Mouse (Mus musculus) stomach, embryonic 14.5 days (tissue): ENCODE results near the gene Olfr845. TPM values are rescaled to one million over a fixed set of nuclear protein-coding genes. Genes with fewer than 3 reads are reported as not detected.

Source experiments
- ATAC-seq: fragments of 200-750 bp; cut with Nextera tagmentation; 2 replicates; pipeline ENCODE4 v1.8.0; 2017; ENCODE audit warnings: low read depth, moderate TSS enrichment; ENCODE audit not compliant: insufficient number of reproducible peaks, insufficient read depth, low FRiP score
- H3K27ac ChIP-seq: fragments of 300-500 bp; sonication (generic); 2 replicates; pipeline ENCODE4 v1.5.1; 2014; ENCODE audit warnings: mild to moderate bottlenecking, low read length, moderate library complexity, mixed read lengths
- H3K27me3 ChIP-seq: fragments of 300-500 bp; sonication (generic); 2 replicates; pipeline ENCODE4 v1.6.1; 2014; ENCODE audit warnings: low read length, control low read depth, mixed read lengths; ENCODE audit not compliant: control insufficient read depth, insufficient read depth
- H3K36me3 ChIP-seq: fragments of 300-500 bp; sonication (generic); 2 replicates; pipeline ENCODE4 v1.6.1; 2014; ENCODE audit warnings: mild to moderate bottlenecking, control low read depth, low read length, moderate library complexity, mixed read lengths; ENCODE audit not compliant: control insufficient read depth, insufficient read depth
- H3K4me1 ChIP-seq: fragments of 300-500 bp; sonication (generic); 2 replicates; pipeline ENCODE4 v1.6.1; 2014; ENCODE audit warnings: low read length, control low read depth, mixed read lengths; ENCODE audit not compliant: control insufficient read depth, insufficient read depth
- H3K4me2 ChIP-seq: fragments of 300-500 bp; sonication (generic); replicated peaks from 2 replicates; pipeline ENCODE4 v1.6.1; 2014; ENCODE audit warnings: low read depth, low read length, control low read depth
- H3K4me3 ChIP-seq: fragments of 300-500 bp; sonication (generic); 2 replicates; pipeline ENCODE4 v1.5.1; 2014; ENCODE audit warnings: low read depth, low read length, control low read depth
- H3K9ac ChIP-seq: fragments of 300-500 bp; sonication (generic); replicated peaks from 2 replicates; pipeline ENCODE4 v1.6.1; 2014; ENCODE audit warnings: low read depth, mild to moderate bottlenecking, control low read depth, low read length, moderate library complexity, mixed read lengths
- H3K9me3 ChIP-seq: fragments of 300-500 bp; sonication (generic); 2 replicates; pipeline ENCODE4 v1.6.1; 2016; ENCODE audit warnings: low read depth, low read length, control low read depth; ENCODE audit not compliant: control insufficient read depth
- WGBS: fragments of 180-500 bp; shearing (Covaris S2); extraction: QIAGEN DNeasy Blood & Tissue Kit; methylation state at CpG from one replicate; pipeline ENCODE4 v1.1.7; 2014; 5-methylcytosine and 5-hydroxymethylcytosine counted together
- polyA plus RNA-seq: library from polyadenylated mRNA; unstranded; fragments of >200 nt; fragmentation: Nextera tagmentation; extraction: Ambion mirVana; gene quantifications from 2 replicates; pipeline ENCODE4 v1.2.1, GENCODE M21; 2014

Olfr845 gene
- not detected in 2 replicates for polyA plus RNA-seq

- Histone ChIP-seq H3K27me3 (no peaks in the 10 kb centered on the region), H3K4me3 (no peak within 1 kb of the TSS)
- ATAC-seq: no peak
Observed at GRCm38 (mm10) chr9:19336157-19336556, at the start of gene Olfr845. TSS of gene Olfr845 (plus strand) at chr9:19336457.

GRCm38 (mm10) chr9:19316047-19316446, 20.2 kb upstream of the Olfr845 start, which contains the start of gene Olfr844:
TSS of gene Olfr844 (plus strand) at chr9:19316347.
- Histone ChIP-seq H3K4me1 (no peaks in the 10 kb centered on the region), H3K27ac (no peak within 1 kb of the TSS), H3K27me3 (no peaks in the 10 kb centered on the region), H3K9ac (no peak within 1 kb of the TSS), H3K4me2 (no peak within 1 kb of the TSS), H3K4me3 (no peak within 1 kb of the TSS), H3K9me3 (0 out of 2 replicates have a peak, but pooled peaks cover 3% of the 10 kb centered on the region), H3K36me3 (no peaks in the 10 kb centered on the region)
- no peak for ATAC-seq

More at GRCm38 (mm10) chr9:19336157-19336556, at the start of gene Olfr845:
- Histone ChIP-seq H3K9ac (no peak within 1 kb of the TSS), H3K4me2 (no peak within 1 kb of the TSS), H3K27ac (no peak within 1 kb of the TSS), H3K9me3 (no peaks in the 10 kb centered on the region), H3K36me3 (no peaks in the 10 kb centered on the region), H3K4me1 (no peaks in the 10 kb centered on the region)
- WGBS: 72% methylated on average over 1 of the region's 1 CpGs

- 0 out of 2 replicates have a peak, but pooled peaks cover under 1% of the 10 kb centered on the region for H3K9me3 ChIP-seq
- ATAC-seq: no peak
- no peaks in the 10 kb centered on the region for H3K4me1 ChIP-seq
- H3K9ac ChIP-seq: no peak within 1 kb of the TSS
- H3K4me3 ChIP-seq: no peak within 1 kb of the TSS
- no peak within 1 kb of the TSS for H3K4me2 ChIP-seq
- H3K27me3 ChIP-seq: no peaks in the 10 kb centered on the region
- H3K36me3 ChIP-seq: no peaks in the 10 kb centered on the region
- WGBS: 46% methylated on average over 1 of the region's 1 CpGs
- no peak within 1 kb of the TSS for H3K27ac ChIP-seq
Observed at GRCm38 (mm10) chr9:19363905-19364304, 27.6 kb downstream of the Olfr845 start, which contains the start of gene Olfr846. TSS of gene Olfr846 (minus strand) at chr9:19364005.

GRCm38 (mm10) chr9:19378569-19378968, 42.3 kb downstream of the Olfr845 start, which contains the start of gene Olfr847:
TSS of gene Olfr847 (minus strand) at chr9:19378669.
- Histone ChIP-seq H3K4me2 (no peak within 1 kb of the TSS), H3K4me3 (no peak within 1 kb of the TSS), H3K9ac (no peak within 1 kb of the TSS), H3K36me3 (no peaks in the 10 kb centered on the region), H3K4me1 (no peaks in the 10 kb centered on the region), H3K27me3 (no peaks in the 10 kb centered on the region), H3K9me3 (no peaks in the 10 kb centered on the region), H3K27ac (no peak within 1 kb of the TSS)
- 59% methylated on average over 1 of the region's 1 CpGs for WGBS
- ATAC-seq: no peak

Other genes with a start within 250 kb of the Olfr845 start
- gene Olfr836, start 216.1 kb upstream of the Olfr845 start, polyA plus RNA-seq: not detected in 2 replicates
- gene Olfr837, start 200.1 kb upstream of the Olfr845 start, polyA plus RNA-seq: not detected in 2 replicates
- gene Olfr839-ps1, start 159.1 kb upstream of the Olfr845 start, polyA plus RNA-seq: not detected in 2 replicates
- gene Olfr843, start 84.5 kb upstream of the Olfr845 start, polyA plus RNA-seq: not detected in 2 replicates
- not detected in 2 replicates for gene Olfr844, start 20.1 kb upstream of the Olfr845 start, polyA plus RNA-seq
- gene Olfr846, start 27.5 kb downstream of the Olfr845 start, polyA plus RNA-seq: not detected in 2 replicates
- gene Olfr847, start 42.2 kb downstream of the Olfr845 start, polyA plus RNA-seq: not detected in 2 replicates
- not detected in 2 replicates for gene Olfr849, start 103.8 kb downstream of the Olfr845 start, polyA plus RNA-seq
- gene Olfr850, start 141.8 kb downstream of the Olfr845 start, polyA plus RNA-seq: not detected in 2 replicates
- gene Olfr851, start 156.8 kb downstream of the Olfr845 start, polyA plus RNA-seq: not detected in 2 replicates
- not detected in 2 replicates for gene Olfr853, start 204.6 kb downstream of the Olfr845 start, polyA plus RNA-seq
- not detected in 2 replicates for gene Olfr854, start 230.9 kb downstream of the Olfr845 start, polyA plus RNA-seq
- not detected in 2 replicates for gene Olfr855, start 246.2 kb downstream of the Olfr845 start, polyA plus RNA-seq